Mouse (Mus musculus): ENCODE data around the gene Kremen1.

DNA sequence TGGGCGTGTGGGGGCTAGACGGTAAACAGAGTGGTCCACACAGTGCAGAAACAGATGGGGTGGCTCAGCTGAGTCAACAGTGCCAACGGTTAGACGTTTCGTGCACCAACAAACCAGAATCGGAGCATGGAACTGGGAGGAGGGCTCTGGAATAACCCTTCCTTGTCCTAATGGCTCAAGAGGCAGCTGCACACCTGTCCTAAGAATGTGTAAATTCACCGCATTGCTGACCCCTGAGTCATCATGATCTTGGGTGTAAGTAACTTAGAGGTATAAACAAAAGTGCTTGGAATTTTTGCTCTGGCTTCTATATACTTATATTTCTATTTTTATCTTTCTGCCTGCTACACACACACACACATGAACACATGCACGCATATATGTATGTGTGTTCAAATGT lies 19.2 kb downstream of the Kremen1 start:
- TF ChIP-seq POLR2A (IDR thresholded peaks at IDR 0.05; ENCODE audit: borderline replicate concordance, extremely low read depth, low read depth, low read length) (no peak), CTCF (IDR thresholded peaks at IDR 0.05; ENCODE audit: insufficient read depth, low read length) (no peak)

Measured in lung, adult 2 months (tissue).